Mouse (Mus musculus) forebrain, embryonic 16.5 days (tissue): ENCODE measurements at regions not wholly inside any gene's neighbourhood (a gene's known extent, or its start where the extent isn't known, plus 50 kb on each side); places are given as distances from the start of the nearest gene placed in this dataset.

Source experiments
- ATAC-seq: fragments of 200-750 bp; cut with Nextera tagmentation; 2 replicates; pipeline ENCODE4 v1.8.0; 2017; ENCODE audit warnings: mild to moderate bottlenecking, moderate library complexity
- H3K27ac ChIP-seq: fragments of 300-500 bp; sonication (generic); 2 replicates; pipeline ENCODE4 v1.5.1; 2014; ENCODE audit warnings: low read length, control low read depth
- H3K27me3 ChIP-seq: fragments of 300-500 bp; sonication (generic); replicated peaks from 2 replicates; pipeline ENCODE4 v1.6.1; 2014; ENCODE audit warnings: low read length; ENCODE audit not compliant: control insufficient read depth, insufficient read depth
- H3K36me3 ChIP-seq: fragments of 300-500 bp; sonication (generic); 2 replicates; pipeline ENCODE4 v1.6.1; 2014; ENCODE audit not compliant: control insufficient read depth, insufficient read depth
- H3K4me1 ChIP-seq: fragments of 300-500 bp; sonication (generic); replicated peaks from 2 replicates; pipeline ENCODE4 v1.6.1; 2014; ENCODE audit warnings: low read length; ENCODE audit not compliant: control insufficient read depth, insufficient read depth
- H3K4me2 ChIP-seq: fragments of 300-500 bp; sonication (generic); 2 replicates; pipeline ENCODE4 v1.6.1; 2014; ENCODE audit warnings: mild to moderate bottlenecking, low read length, control low read depth
- H3K4me3 ChIP-seq: fragments of 300-500 bp; sonication (generic); replicated peaks from 2 replicates; pipeline ENCODE4 v1.5.1; 2014; ENCODE audit warnings: mild to moderate bottlenecking, low read length, control low read depth
- H3K9ac ChIP-seq: fragments of 300-500 bp; sonication (generic); replicated peaks from 2 replicates; pipeline ENCODE4 v1.6.1; 2014; ENCODE audit warnings: low read depth, low read length, control low read depth
- H3K9me3 ChIP-seq: fragments of 300-500 bp; sonication (generic); 2 replicates; pipeline ENCODE4 v1.6.1; 2016; ENCODE audit warnings: low read length; ENCODE audit not compliant: control insufficient read depth
- WGBS: fragments of 180-500 bp; shearing (Covaris S2); extraction: QIAGEN DNeasy Blood & Tissue Kit; methylation state at CpG from one replicate; pipeline ENCODE4 v1.1.7; 2014; 5-methylcytosine and 5-hydroxymethylcytosine counted together

GRCm38 (mm10) chr13:35208319-35208718, 181.4 kb upstream of the Eci2 start:
- no peak for ATAC-seq
- 87% methylated on average over 3 of the region's 3 CpGs for WGBS

GRCm38 (mm10) chr13:35209551-35209950, 182.7 kb upstream of the Eci2 start:
- H3K4me3 ChIP-seq = no peak overlapping the region
- H3K27ac ChIP-seq = no peak overlapping the region
- H3K9me3 ChIP-seq = no peaks in the 10 kb centered on the region
- no peak overlapping the region for H3K9ac ChIP-seq
- H3K27me3 ChIP-seq = no peaks in the 10 kb centered on the region
- H3K4me1 ChIP-seq = no peaks in the 10 kb centered on the region
- no peaks in the 10 kb centered on the region for H3K36me3 ChIP-seq
- no peak overlapping the region for H3K4me2 ChIP-seq
- WGBS = 84% methylated on average over 4 of the region's 4 CpGs
- no peak for ATAC-seq

More at GRCm38 (mm10) chr13:35208319-35208718, 181.4 kb upstream of the Eci2 start:
- Histone ChIP-seq H3K4me1 (no peaks in the 10 kb centered on the region), H3K9me3 (no peaks in the 10 kb centered on the region), H3K36me3 (no peaks in the 10 kb centered on the region), H3K4me3 (no peak overlapping the region), H3K9ac (no peak overlapping the region), H3K4me2 (no peak overlapping the region), H3K27me3 (no peaks in the 10 kb centered on the region), H3K27ac (no peak overlapping the region)

GRCm38 (mm10) chr13:35211834-35212233, 184.9 kb upstream of the Eci2 start:
- H3K9ac ChIP-seq = no peak overlapping the region
- no peaks in the 10 kb centered on the region for H3K27me3 ChIP-seq
- H3K9me3 ChIP-seq = no peaks in the 10 kb centered on the region
- no peak overlapping the region for H3K27ac ChIP-seq
- WGBS = 93% methylated on average over 9 of the region's 9 CpGs
- ATAC-seq = no peak
- H3K4me1 ChIP-seq = no peaks in the 10 kb centered on the region
- no peak overlapping the region for H3K4me3 ChIP-seq
- no peaks in the 10 kb centered on the region for H3K36me3 ChIP-seq
- H3K4me2 ChIP-seq = no peak overlapping the region

GRCm38 (mm10) chr13:35212276-35212675, 185.4 kb upstream of the Eci2 start:
- no peak overlapping the region for H3K9ac ChIP-seq

GRCm38 (mm10) chr13:35214219-35214618, 187.3 kb upstream of the Eci2 start:
- ATAC-seq = no peak
- no peaks in the 10 kb centered on the region for H3K27me3 ChIP-seq
- no peaks in the 10 kb centered on the region for H3K4me1 ChIP-seq
- no peak overlapping the region for H3K4me3 ChIP-seq
- no peaks in the 10 kb centered on the region for H3K36me3 ChIP-seq
- H3K9ac ChIP-seq = no peak overlapping the region
- H3K4me2 ChIP-seq = no peak overlapping the region
- 92% methylated on average over 4 of the region's 4 CpGs for WGBS
- no peak overlapping the region for H3K27ac ChIP-seq
- H3K9me3 ChIP-seq = no peaks in the 10 kb centered on the region

More at GRCm38 (mm10) chr13:35212276-35212675, 185.4 kb upstream of the Eci2 start:
- no peak overlapping the region for H3K27ac ChIP-seq
- 86% methylated on average over 4 of the region's 4 CpGs for WGBS
- H3K4me1 ChIP-seq = no peaks in the 10 kb centered on the region
- no peak overlapping the region for H3K4me2 ChIP-seq
- ATAC-seq = no peak
- no peaks in the 10 kb centered on the region for H3K9me3 ChIP-seq
- no peaks in the 10 kb centered on the region for H3K27me3 ChIP-seq
- no peak overlapping the region for H3K4me3 ChIP-seq
- H3K36me3 ChIP-seq = no peaks in the 10 kb centered on the region

DNA sequence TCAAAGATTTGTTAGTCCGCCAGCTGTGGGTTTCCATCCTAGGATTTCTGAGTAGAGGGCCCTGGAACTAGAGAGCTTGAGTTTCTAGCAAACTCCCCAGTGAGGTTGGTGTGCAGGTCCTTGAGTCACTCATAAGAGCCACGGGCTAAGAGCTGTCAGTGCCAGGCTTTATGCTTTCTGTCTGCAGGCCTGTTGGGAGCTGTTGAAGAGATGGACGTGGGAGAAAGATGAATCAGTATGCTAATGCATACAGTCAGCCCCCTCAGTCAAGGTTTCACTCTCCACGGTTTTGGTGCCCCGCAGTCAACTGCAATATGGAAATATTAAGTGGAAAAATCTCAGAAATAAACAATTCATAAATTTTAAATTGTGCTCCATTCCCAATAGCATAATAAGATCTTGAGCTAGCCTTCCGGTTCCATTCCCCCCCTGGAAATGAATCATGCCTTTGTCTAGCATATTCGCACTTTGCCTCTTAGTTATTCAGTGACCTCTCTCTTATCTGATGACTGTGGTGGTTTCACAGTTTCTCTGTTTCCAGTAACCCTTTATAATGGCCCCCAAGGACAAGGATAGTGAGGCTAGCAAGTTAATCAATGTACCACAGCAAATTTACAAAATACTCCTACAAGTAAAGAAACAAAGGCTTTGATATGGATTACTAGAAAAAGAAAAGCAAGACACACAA, 199.4 kb upstream of the Eci2 start:
- Histone ChIP-seq H3K27ac (no peak overlapping the region), H3K4me1 (no peaks in the 10 kb centered on the region), H3K27me3 (no peaks in the 10 kb centered on the region), H3K9ac (no peak overlapping the region), H3K36me3 (no peaks in the 10 kb centered on the region), H3K4me2 (no peak overlapping the region), H3K9me3 (no peaks in the 10 kb centered on the region), H3K4me3 (no peak overlapping the region)
- ATAC-seq = no peak
- WGBS = 84% methylated on average over 7 of the region's 7 CpGs

DNA sequence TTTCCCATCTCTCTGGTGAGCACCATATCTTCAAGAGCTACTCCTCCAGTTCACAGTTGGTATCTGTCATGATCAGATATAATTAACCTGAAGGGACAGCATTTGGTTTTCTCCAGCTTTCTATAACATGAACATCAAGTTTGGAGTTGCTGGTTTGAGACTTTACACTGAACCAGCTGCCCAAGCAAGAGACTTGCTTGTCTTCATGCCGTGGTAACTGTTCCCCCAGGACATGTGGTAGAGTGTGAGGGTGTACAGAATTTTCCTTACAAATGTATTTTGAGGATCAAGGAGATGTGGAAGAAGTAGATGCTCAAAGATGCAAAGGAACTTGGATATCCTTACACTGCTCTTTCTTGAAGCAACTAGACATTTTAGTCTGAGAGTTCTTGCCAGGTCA, 200.0 kb upstream of the Eci2 start:
- Histone ChIP-seq H3K4me1 (no peaks in the 10 kb centered on the region), H3K4me3 (no peak overlapping the region), H3K4me2 (no peak overlapping the region), H3K9ac (no peak overlapping the region), H3K27ac (no peak overlapping the region), H3K27me3 (no peaks in the 10 kb centered on the region), H3K36me3 (no peaks in the 10 kb centered on the region), H3K9me3 (no peaks in the 10 kb centered on the region)
- WGBS = 96% methylated on average over 1 of the region's 1 CpGs
- no peak for ATAC-seq

GRCm38 (mm10) chr13:35229601-35230000, 202.7 kb upstream of the Eci2 start:
- Histone ChIP-seq H3K9me3 (no peaks in the 10 kb centered on the region), H3K27ac (no peak overlapping the region), H3K4me2 (no peak overlapping the region), H3K27me3 (no peaks in the 10 kb centered on the region), H3K4me1 (no peaks in the 10 kb centered on the region), H3K4me3 (no peak overlapping the region), H3K36me3 (no peaks in the 10 kb centered on the region), H3K9ac (no peak overlapping the region)
- ATAC-seq = no peak
- 86% methylated on average over 2 of the region's 2 CpGs for WGBS

- Histone ChIP-seq H3K9ac (no peak overlapping the region), H3K27ac (no peak overlapping the region), H3K36me3 (no peaks in the 10 kb centered on the region), H3K4me3 (no peak overlapping the region), H3K4me2 (no peak overlapping the region), H3K4me1 (no peaks in the 10 kb centered on the region), H3K27me3 (no peaks in the 10 kb centered on the region), H3K9me3 (no peaks in the 10 kb centered on the region)
- 92% methylated on average over 1 of the region's 1 CpGs for WGBS
- no peak for ATAC-seq
Observed at GRCm38 (mm10) chr13:35233636-35234035, 206.7 kb upstream of the Eci2 start.

DNA sequence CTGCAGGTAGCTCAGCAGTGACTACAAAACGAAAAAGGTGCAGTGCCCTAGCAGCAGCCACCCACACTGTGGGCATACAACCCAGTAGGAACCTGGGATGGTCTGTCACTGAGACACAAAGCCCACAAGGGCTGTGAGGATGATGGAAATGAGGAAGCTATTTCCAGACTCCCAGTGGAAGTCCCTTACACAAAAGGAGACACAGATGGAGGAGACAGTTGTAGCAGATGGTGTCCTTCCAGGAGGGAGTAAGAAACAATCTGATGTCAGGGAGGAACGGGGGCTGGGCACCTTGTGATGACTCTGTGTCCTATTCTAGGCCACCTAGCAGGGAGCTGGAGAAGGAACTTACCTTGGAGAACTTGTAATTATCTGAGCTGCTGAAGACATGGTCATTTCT, 214.5 kb upstream of the Eci2 start:
- ATAC-seq = no peak
- Histone ChIP-seq H3K27ac (no peak overlapping the region), H3K4me3 (no peak overlapping the region), H3K27me3 (no peaks in the 10 kb centered on the region), H3K36me3 (no peaks in the 10 kb centered on the region), H3K9me3 (no peaks in the 10 kb centered on the region), H3K9ac (no peak overlapping the region), H3K4me2 (no peak overlapping the region), H3K4me1 (no peaks in the 10 kb centered on the region)
- WGBS = 74% methylated on average over 2 of the region's 2 CpGs
